Mouse (Mus musculus): ENCODE measurements around the gene Olfr822.

- TF ChIP-seq CTCF (IDR thresholded peaks at IDR 0.05; ENCODE audit: low read depth, low read length) (no peak), GATA1 (IDR thresholded peaks at IDR 0.05; ENCODE audit: borderline replicate concordance, low read length) (no peak), GATA2 (IDR thresholded peaks at IDR 0.05; ENCODE audit: borderline replicate concordance, low read depth, low read length) (no peak), TAL1 (conservative IDR thresholded peaks at IDR 0.05; ENCODE audit: low read depth, low read length) (no peak), POLR2AphosphoS5 (IDR thresholded peaks at IDR 0.05; ENCODE audit: insufficient replicate concordance, low read depth, low read length) (no peak)
These were observed 41.0 kb upstream of the Olfr822 start, which contains the start of gene Olfr821 for GRCm38 (mm10) chr10:130030048-130030447.

Data from G1E (cell line).